9 mouse cellular contexts compared by ENCODE assay signal in genomic region chr10:75882433-75883231, GRCm38 (mm10). TPM values are rescaled to one million over a fixed set of nuclear protein-coding genes. Genes with fewer than 3 reads are reported as not detected.
DNase-seq lines count a peak whose midpoint lies in the region; ATAC-seq and TF ChIP-seq lines count a peak whose summit lies in the region.
"Had no signal": no experiment of that assay in that cellular context is flagged by ENCODE, and none has a peak within 500 bp of the region (broad histone marks: within the 10 kb centered on the region; RNA-seq: fewer than 3 reads in every experiment).

No protein-coding gene starts in this region.

- no peaks in the 10 kb centered on the region for H3K9me3 ChIP-seq in kidney, postnatal 0 days (replicated peaks; ENCODE audit: low read length)
- H3K9me3 ChIP-seq in embryonic facial prominence, embryonic 14.5 days (ENCODE audit: control insufficient read depth, low read length), result no peaks in the 10 kb centered on the region
- no peaks in the 10 kb centered on the region for H3K9me3 ChIP-seq in intestine, postnatal 0 days (ENCODE audit: control insufficient read depth)
- H3K9me3 ChIP-seq in neural tube, embryonic 14.5 days (ENCODE audit: control insufficient read depth, low read length), result no peaks in the 10 kb centered on the region

- 7% methylated on average over 15 of the region's 15 CpGs for WGBS in kidney, postnatal 0 days
- WGBS in embryonic facial prominence, embryonic 14.5 days, result 8% methylated on average over 13 of the region's 15 CpGs
- WGBS in intestine, postnatal 0 days, result 12% methylated on average over 15 of the region's 15 CpGs
- WGBS in neural tube, embryonic 14.5 days, result 6% methylated on average over 15 of the region's 15 CpGs

- no peaks in the 10 kb centered on the region for H3K27me3 ChIP-seq in kidney, postnatal 0 days (ENCODE audit: insufficient read depth, low read length)
- no peaks in the 10 kb centered on the region for H3K27me3 ChIP-seq in embryonic facial prominence, embryonic 14.5 days (replicated peaks; ENCODE audit: control insufficient read depth, insufficient read depth, low read length)
- no peaks in the 10 kb centered on the region for H3K27me3 ChIP-seq in intestine, postnatal 0 days (replicated peaks; ENCODE audit: control insufficient read depth, insufficient read depth, low read length)
- no peaks in the 10 kb centered on the region for H3K27me3 ChIP-seq in neural tube, embryonic 14.5 days (ENCODE audit: control insufficient read depth, insufficient read depth, low read length)

- H3K27ac ChIP-seq in kidney, postnatal 0 days, result peak overlapping the region; percentile 62
- H3K27ac ChIP-seq in embryonic facial prominence, embryonic 14.5 days (replicated peaks; ENCODE audit: low read depth, low read length), result peak overlapping the region; percentile 33; the same call in 1 of the 2 replicates
- no peak overlapping the region for H3K27ac ChIP-seq in intestine, postnatal 0 days (ENCODE audit: low read depth, low read length)
- H3K27ac ChIP-seq in neural tube, embryonic 14.5 days (ENCODE audit: low read depth, low read length), result no peak overlapping the region

- no peak overlapping the region for H3K4me3 ChIP-seq in kidney, postnatal 0 days (replicated peaks; ENCODE audit: low read depth, low read length)
- H3K4me3 ChIP-seq in embryonic facial prominence, embryonic 14.5 days (ENCODE audit: low read depth, low read length), result no peak overlapping the region
- H3K4me3 ChIP-seq in intestine, postnatal 0 days (ENCODE audit: low read depth, low read length), result peak overlapping the region; percentile 21; the same call in 1 of the 2 replicates
- H3K4me3 ChIP-seq in neural tube, embryonic 14.5 days (ENCODE audit: low read depth, low read length), result no peak overlapping the region
- H3K4me3 ChIP-seq: erythroblast, embryonic 14.5 days had no signal

- H3K4me1 ChIP-seq in kidney, postnatal 0 days (replicated peaks; ENCODE audit: insufficient read depth, low read length), result 0 out of 2 replicates have a peak, but pooled peaks cover 4% of the 10 kb centered on the region
- H3K4me1 ChIP-seq in embryonic facial prominence, embryonic 14.5 days (ENCODE audit: control insufficient read depth, insufficient read depth, low read length), result peaks cover 6% of the 10 kb centered on the region
- no peaks in the 10 kb centered on the region for H3K4me1 ChIP-seq in intestine, postnatal 0 days (replicated peaks; ENCODE audit: control insufficient read depth, insufficient read depth, low read length)
- no peaks in the 10 kb centered on the region for H3K4me1 ChIP-seq in neural tube, embryonic 14.5 days (ENCODE audit: control insufficient read depth, insufficient read depth, low read length)

- TF ChIP-seq CTCF in kidney, postnatal 0 days (IDR thresholded peaks at IDR 0.05; ENCODE audit: low read depth), result no peak
- TF ChIP-seq CTCF in intestine, postnatal 0 days (IDR thresholded peaks at IDR 0.05; ENCODE audit: low read depth), result no peak

- no peaks in the 10 kb centered on the region for H3K36me3 ChIP-seq in kidney, postnatal 0 days (ENCODE audit: insufficient read depth, low read length)
- H3K36me3 ChIP-seq in embryonic facial prominence, embryonic 14.5 days (ENCODE audit: control insufficient read depth, insufficient read depth, low read length), result no peaks in the 10 kb centered on the region
- no peaks in the 10 kb centered on the region for H3K36me3 ChIP-seq in intestine, postnatal 0 days (ENCODE audit: control insufficient read depth, insufficient read depth)
- H3K36me3 ChIP-seq in neural tube, embryonic 14.5 days (ENCODE audit: control insufficient read depth, insufficient read depth, low read length), result no peaks in the 10 kb centered on the region

- peak; percentile 74 for DNase-seq in kidney, postnatal 0 days (ENCODE audit: low spot score)
- DNase-seq in kidney, postnatal 4 days, result no peak
- DNase-seq in embryonic facial prominence, embryonic 14.5 days (ENCODE audit: low spot score), result peak; percentile 56
- DNase-seq in adrenal gland, postnatal 36 days, result no peak
- no peak for DNase-seq in frontal cortex, adult 2 months (ENCODE audit: extremely low spot score in 1 of 2, low spot score in 1 of 2)
- DNase-seq in right cerebral cortex, postnatal 36 days (ENCODE audit: low spot score in 2 of 2), result no peak

- ATAC-seq in kidney, postnatal 0 days (replicated peaks; ENCODE audit: low FRiP score, low read depth), result peak; percentile 84
- ATAC-seq in embryonic facial prominence, embryonic 14.5 days (ENCODE audit: low read depth), result peak; percentile 69
- no peak for ATAC-seq in intestine, postnatal 0 days
- peak; percentile 47; the same call in 1 of the 2 replicates for ATAC-seq in neural tube, embryonic 14.5 days (ENCODE audit: low read depth)

- 0 out of 2 replicates have a peak overlapping the region, but pooled peaks have one; percentile 4 for H3K9ac ChIP-seq in kidney, postnatal 0 days (ENCODE audit: low read depth, low read length)
- no peak overlapping the region for H3K9ac ChIP-seq in embryonic facial prominence, embryonic 14.5 days (ENCODE audit: low read depth, low read length)
- H3K9ac ChIP-seq in intestine, postnatal 0 days (ENCODE audit: low read depth, low read length), result no peak overlapping the region
- H3K9ac ChIP-seq in neural tube, embryonic 14.5 days (replicated peaks; ENCODE audit: low read depth, low read length), result no peak overlapping the region

- H3K4me2 ChIP-seq in kidney, postnatal 0 days (ENCODE audit: low read length), result peak overlapping the region; percentile 8; the same call in 1 of the 2 replicates
- H3K4me2 ChIP-seq in embryonic facial prominence, embryonic 14.5 days (ENCODE audit: low read depth, low read length), result peak overlapping the region; percentile 38; the same call in 1 of the 2 replicates
- peak overlapping the region; percentile 62 for H3K4me2 ChIP-seq in intestine, postnatal 0 days (replicated peaks; ENCODE audit: low read depth)
- H3K4me2 ChIP-seq in neural tube, embryonic 14.5 days (ENCODE audit: low read depth, low read length), result no peak overlapping the region

RNA-seq across cellular contexts. Expression of gene Derl3, which starts 10.6 kb away (rescaled TPM):
- 2.8 and 3.3 TPM in 2 replicates for polyA plus RNA-seq in kidney, postnatal 0 days (2015; fragmentation: Nextera tagmentation; extraction: Ambion mirVana)
- 1.9 and 2.1 TPM in 2 replicates for polyA plus RNA-seq in embryonic facial prominence, embryonic 14.5 days (2014; fragmentation: Nextera tagmentation; extraction: Ambion mirVana)
- polyA plus RNA-seq in intestine, postnatal 0 days (2015; fragmentation: Nextera tagmentation; extraction: Ambion mirVana), result 2.8 and 3.7 TPM in 2 replicates
- 1.9 and 2.0 TPM in 2 replicates for polyA plus RNA-seq in neural tube, embryonic 14.5 days (2014; fragmentation: Nextera tagmentation; extraction: Ambion mirVana)
- total RNA-seq in adrenal gland, postnatal 36 days (2021), result 1 to 10 TPM in 1 of 2 experiments, under 1 TPM in 1; 0.93 to 2.8 TPM
- polyA plus RNA-seq in frontal cortex, adult 2 months (2012; rRNA removed), result 5.3 and 6.5 TPM in 2 replicates
- polyA plus RNA-seq: erythroblast, embryonic 14.5 days had no signal

RNA-seq across cellular contexts. Expression of gene Mif, which starts 22.6 kb away (rescaled TPM):
- 1,473 and 1,501 TPM in 2 replicates for polyA plus RNA-seq in kidney, postnatal 0 days (2015; fragmentation: Nextera tagmentation; extraction: Ambion mirVana)
- 1,291 and 1,408 TPM in 2 replicates for polyA plus RNA-seq in embryonic facial prominence, embryonic 14.5 days (2014; fragmentation: Nextera tagmentation; extraction: Ambion mirVana)
- 489 and 529 TPM in 2 replicates for polyA plus RNA-seq in intestine, postnatal 0 days (2015; fragmentation: Nextera tagmentation; extraction: Ambion mirVana)
- polyA plus RNA-seq in neural tube, embryonic 14.5 days (2014; fragmentation: Nextera tagmentation; extraction: Ambion mirVana), result 1,682 and 1,948 TPM in 2 replicates
- total RNA-seq in adrenal gland, postnatal 36 days (2021), result 100 to 1,000 TPM; 313 to 319 TPM
- 1,072 and 1,398 TPM in 2 replicates for polyA plus RNA-seq in frontal cortex, adult 2 months (2012; rRNA removed)

RNA-seq across cellular contexts. Expression of gene Smarcb1, which starts 38.8 kb away (rescaled TPM):
- polyA plus RNA-seq in kidney, postnatal 0 days (2015; fragmentation: Nextera tagmentation; extraction: Ambion mirVana), result 149 and 168 TPM in 2 replicates
- 150 and 173 TPM in 2 replicates for polyA plus RNA-seq in embryonic facial prominence, embryonic 14.5 days (2014; fragmentation: Nextera tagmentation; extraction: Ambion mirVana)
- 54.9 and 58.1 TPM in 2 replicates for polyA plus RNA-seq in intestine, postnatal 0 days (2015; fragmentation: Nextera tagmentation; extraction: Ambion mirVana)
- 245 and 254 TPM in 2 replicates for polyA plus RNA-seq in neural tube, embryonic 14.5 days (2014; fragmentation: Nextera tagmentation; extraction: Ambion mirVana)
- 10 to 100 TPM; 77.5 to 89.1 TPM for total RNA-seq in adrenal gland, postnatal 36 days (2021)
- 82.1 and 89.4 TPM in 2 replicates for polyA plus RNA-seq in frontal cortex, adult 2 months (2012; rRNA removed)

RNA-seq across cellular contexts. Expression of gene Gstt2, which starts 45.4 kb away (rescaled TPM):
- polyA plus RNA-seq in kidney, postnatal 0 days (2015; fragmentation: Nextera tagmentation; extraction: Ambion mirVana), result 125 and 129 TPM in 2 replicates
- 9.7 and 12.9 TPM in 2 replicates for polyA plus RNA-seq in embryonic facial prominence, embryonic 14.5 days (2014; fragmentation: Nextera tagmentation; extraction: Ambion mirVana)
- 74.4 and 81.5 TPM in 2 replicates for polyA plus RNA-seq in intestine, postnatal 0 days (2015; fragmentation: Nextera tagmentation; extraction: Ambion mirVana)
- polyA plus RNA-seq in neural tube, embryonic 14.5 days (2014; fragmentation: Nextera tagmentation; extraction: Ambion mirVana), result 4.3 and 7.5 TPM in 2 replicates
- 10 to 100 TPM; 30.0 to 32.0 TPM for total RNA-seq in adrenal gland, postnatal 36 days (2021)
- polyA plus RNA-seq in frontal cortex, adult 2 months (2012; rRNA removed), result 17.8 and 20.9 TPM in 2 replicates

RNA-seq across cellular contexts. Expression of gene Chchd10, which starts 50.3 kb away (rescaled TPM):
- 520 and 541 TPM in 2 replicates for polyA plus RNA-seq in kidney, postnatal 0 days (2015; fragmentation: Nextera tagmentation; extraction: Ambion mirVana)
- 28.3 and 53.3 TPM in 2 replicates for polyA plus RNA-seq in embryonic facial prominence, embryonic 14.5 days (2014; fragmentation: Nextera tagmentation; extraction: Ambion mirVana)
- 308 and 334 TPM in 2 replicates for polyA plus RNA-seq in intestine, postnatal 0 days (2015; fragmentation: Nextera tagmentation; extraction: Ambion mirVana)
- 108 and 158 TPM in 2 replicates for polyA plus RNA-seq in neural tube, embryonic 14.5 days (2014; fragmentation: Nextera tagmentation; extraction: Ambion mirVana)
- total RNA-seq in adrenal gland, postnatal 36 days (2021), result 1,000 to 10,000 TPM; 1,047 to 1,196 TPM
- polyA plus RNA-seq in frontal cortex, adult 2 months (2012; rRNA removed), result 453 and 546 TPM in 2 replicates

Comparison
In these comparisons a context has a peak if more than half of its experiments do, and no peak if none do; other contexts are left out.
1. DNase-seq: peak in kidney, postnatal 0 days (single experiment) and embryonic facial prominence, embryonic 14.5 days (single experiment); none in kidney, postnatal 4 days (0 of 2), adrenal gland, postnatal 36 days (0 of 2), frontal cortex, adult 2 months (0 of 2) and right cerebral cortex, postnatal 36 days (0 of 2).
2. H3K27ac ChIP-seq: peak in kidney, postnatal 0 days (single experiment) and embryonic facial prominence, embryonic 14.5 days (single experiment); none in intestine, postnatal 0 days (single experiment) and neural tube, embryonic 14.5 days (single experiment).